Mouse (Mus musculus) limb, embryonic 14.5 days (tissue): ENCODE measurements around the gene Catsper2. TPM values are rescaled to one million over a fixed set of nuclear protein-coding genes. Genes with fewer than 3 reads are reported as not detected.

Experiments used
- ATAC-seq: fragments of 200-750 bp; cut with Nextera tagmentation; 2 replicates; pipeline ENCODE4 v1.8.0; 2017; ENCODE audit warnings: low read depth, moderate number of reproducible peaks, moderate TSS enrichment; ENCODE audit not compliant: low FRiP score
- DNase-seq: peaks from one replicate; pipeline ENCODE4 v3.0.0-alpha.2; 2015; ENCODE audit warnings: low spot score
- H3K27ac ChIP-seq: fragments of 300-500 bp; sonication (generic); replicated peaks from 2 replicates; pipeline ENCODE4 v1.5.1; 2014; ENCODE audit warnings: low read depth, mild to moderate bottlenecking, low read length, moderate library complexity, mixed read lengths
- H3K27me3 ChIP-seq: fragments of 300-500 bp; sonication (generic); 2 replicates; pipeline ENCODE4 v1.6.1; 2014; ENCODE audit warnings: low read length, mixed read lengths; ENCODE audit not compliant: control insufficient read depth, insufficient read depth
- H3K36me3 ChIP-seq: fragments of 300-500 bp; sonication (generic); 2 replicates; pipeline ENCODE4 v1.6.1; 2014; ENCODE audit warnings: mild to moderate bottlenecking, low read length, moderate library complexity, mixed read lengths; ENCODE audit not compliant: control insufficient read depth, insufficient read depth
- H3K4me1 ChIP-seq: fragments of 300-500 bp; sonication (generic); 2 replicates; pipeline ENCODE4 v1.6.1; 2014; ENCODE audit warnings: antibody characterized with exemption, low read length, mixed read lengths; ENCODE audit not compliant: control insufficient read depth, insufficient read depth
- H3K4me2 ChIP-seq: fragments of 300-500 bp; sonication (generic); replicated peaks from 2 replicates; pipeline ENCODE4 v1.6.1; 2014; ENCODE audit warnings: low read depth, mild to moderate bottlenecking, low read length, moderate library complexity; ENCODE audit not compliant: severe bottlenecking
- H3K4me3 ChIP-seq: fragments of 300-500 bp; sonication (generic); replicated peaks from 2 replicates; pipeline ENCODE4 v1.5.1; 2014; ENCODE audit warnings: low read length
- H3K9ac ChIP-seq: fragments of 300-500 bp; sonication (generic); 2 replicates; pipeline ENCODE4 v1.6.1; 2014; ENCODE audit warnings: mild to moderate bottlenecking, low read depth, low read length, moderate library complexity; ENCODE audit not compliant: severe bottlenecking
- H3K9me3 ChIP-seq: fragments of 300-500 bp; sonication (generic); 2 replicates; pipeline ENCODE4 v1.6.1; 2016; ENCODE audit warnings: low read length; ENCODE audit not compliant: control insufficient read depth
- POLR2A ChIP-seq: fragments of 200-500 bp; IDR thresholded peaks from 2 replicates; pipeline ENCODE4 v1.8.0; 2012; ENCODE audit warnings: inconsistent platforms, mild to moderate bottlenecking, moderate library complexity, borderline replicate concordance; ENCODE audit not compliant: insufficient read depth, insufficient read length; ENCODE audit errors: extremely low read depth
- WGBS: fragments of 180-500 bp; shearing (Covaris S2); extraction: QIAGEN DNeasy Blood & Tissue Kit; methylation state at CpG from one replicate; pipeline ENCODE4 v1.1.7; 2014; 5-methylcytosine and 5-hydroxymethylcytosine counted together
- polyA plus RNA-seq, 2 experiments: library from polyadenylated mRNA; depleted of rRNA in 1 of 2; stranded (reverse) in 1 of 2; unstranded in 1 of 2; fragments of >200 nt; fragmentation: Nextera tagmentation in 1 of 2; extraction: Ambion mirVana in 1 of 2; gene quantifications; 2 replicates each; pipeline versions ENCODE4 v1.2.1 to v1.2.3; 2012 to 2014

Catsper2 gene
- polyA plus RNA-seq, 2 experiments = 1.7 to 4.1 TPM

GRCm38 (mm10) chr2:121452990-121453389 lies 39.4 kb upstream of the Catsper2 start, which contains the start of gene Hypk:
Hypk (plus strand) TSS chr2:121453290.
- TF ChIP-seq POLR2A = no peak
- Histone ChIP-seq H3K4me1 (peaks cover 13% of the 10 kb centered on the region), H3K4me2 (no peak within 1 kb of the TSS), H3K9ac (no peak within 1 kb of the TSS), H3K36me3 (peaks cover 37% of the 10 kb centered on the region), H3K27me3 (no peaks in the 10 kb centered on the region), H3K9me3 (no peaks in the 10 kb centered on the region), H3K27ac (no peak within 1 kb of the TSS), H3K4me3 (no peak within 1 kb of the TSS)
- DNase-seq (no peak), ATAC-seq (no peak)
- 62% methylated on average over 4 of the region's 4 CpGs for WGBS

GRCm38 (mm10) chr2:121452361-121452760 lies 38.8 kb upstream of the Catsper2 start:
- H3K4me1 ChIP-seq = peaks cover 13% of the 10 kb centered on the region
- H3K9ac ChIP-seq = no peak overlapping the region
- peaks cover 37% of the 10 kb centered on the region for H3K36me3 ChIP-seq
- H3K4me3 ChIP-seq = no peak overlapping the region
- ATAC-seq (no peak), DNase-seq (no peak)
- no peak overlapping the region for H3K4me2 ChIP-seq
- H3K27me3 ChIP-seq = no peaks in the 10 kb centered on the region
- 81% methylated on average over 4 of the region's 4 CpGs for WGBS
- H3K9me3 ChIP-seq = no peaks in the 10 kb centered on the region
- TF ChIP-seq POLR2A = no peak
- H3K27ac ChIP-seq = no peak overlapping the region

GRCm38 (mm10) chr2:121450093-121450492 lies 36.5 kb upstream of the Catsper2 start:
- DNase-seq = no peak
- 3% methylated on average over 7 of the region's 7 CpGs for WGBS
- no peak for TF ChIP-seq POLR2A

GRCm38 (mm10) chr2:121449545-121450011 lies 36.0 kb upstream of the Catsper2 start:
- Histone ChIP-seq H3K27me3 (no peaks in the 10 kb centered on the region), H3K36me3 (peaks cover 37% of the 10 kb centered on the region), H3K27ac (peak overlapping the region; percentile 94), H3K9me3 (no peaks in the 10 kb centered on the region), H3K4me3 (peak overlapping the region; percentile 99), H3K9ac (peak overlapping the region; percentile 93), H3K4me2 (peak overlapping the region; percentile 89), H3K4me1 (peaks cover 10% of the 10 kb centered on the region)
- 5% methylated on average over 44 of the region's 54 CpGs for WGBS
- ATAC-seq = peak; percentile 34
- no peak for TF ChIP-seq POLR2A
- DNase-seq = no peak

More at GRCm38 (mm10) chr2:121450093-121450492, 36.5 kb upstream of the Catsper2 start:
- no peak for ATAC-seq
- peak overlapping the region; percentile 94 for H3K27ac ChIP-seq
- H3K4me1 ChIP-seq = peaks cover 10% of the 10 kb centered on the region
- peak overlapping the region; percentile 99 for H3K4me3 ChIP-seq
- peak overlapping the region; percentile 89 for H3K4me2 ChIP-seq
- H3K9ac ChIP-seq = peak overlapping the region; percentile 93
- H3K27me3 ChIP-seq = no peaks in the 10 kb centered on the region
- peaks cover 37% of the 10 kb centered on the region for H3K36me3 ChIP-seq
- H3K9me3 ChIP-seq = no peaks in the 10 kb centered on the region

GRCm38 (mm10) chr2:121448739-121449535 lies 35.3 kb upstream of the Catsper2 start, which contains the start of gene Serf2:
Serf2 (plus strand) TSS chr2:121449195.
- Histone ChIP-seq H3K4me2 (peak within 1 kb of the TSS; percentile 89), H3K27me3 (no peaks in the 10 kb centered on the region), H3K9me3 (no peaks in the 10 kb centered on the region), H3K4me1 (peaks cover 10% of the 10 kb centered on the region), H3K27ac (peak within 1 kb of the TSS; percentile 94), H3K9ac (peak within 1 kb of the TSS; percentile 93), H3K36me3 (peaks cover 32% of the 10 kb centered on the region), H3K4me3 (peak within 1 kb of the TSS; percentile 99)
- ATAC-seq = peak; percentile 96
- TF ChIP-seq POLR2A = peak; percentile 97
- DNase-seq = peak; percentile 98
- WGBS = 2% methylated on average over 45 of the region's 74 CpGs
